Mouse (Mus musculus): ENCODE measurements at regions not wholly inside any gene's neighbourhood (a gene's known extent, or its start where the extent isn't known, plus 50 kb on each side); places are given as distances from the start of the nearest gene placed in this dataset.
"Not testable (repeated sequence)": the region's sequence is repeated elsewhere in the genome, so short reads cannot be mapped to it uniquely, and the experiment has no call there.

DNA sequence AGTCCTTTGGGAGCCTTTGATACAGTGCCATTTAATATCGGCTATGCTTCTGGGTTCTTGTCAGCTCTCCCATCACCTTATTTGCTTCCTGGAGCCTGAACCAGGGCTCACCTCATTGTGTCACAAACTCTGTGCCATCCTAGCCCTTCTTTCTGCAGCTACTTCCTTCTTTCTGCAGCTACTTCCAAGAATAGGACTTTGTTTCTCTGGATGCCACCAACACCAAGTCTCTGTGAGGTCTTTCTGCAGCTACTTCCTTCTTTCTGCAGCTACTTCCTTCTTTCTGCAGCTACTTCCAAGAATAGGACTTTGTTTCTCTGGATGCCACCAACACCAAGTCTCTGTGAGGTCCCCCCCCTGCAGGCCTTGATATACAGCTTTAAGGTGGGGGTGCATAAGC is 107.8 kb downstream of the Adra2a start:
- H3K27ac ChIP-seq; H3K36me3 ChIP-seq; ATAC-seq (replicated peaks; ENCODE audit: low FRiP score); H3K4me2 ChIP-seq; H3K4me1 ChIP-seq; H3K27me3 ChIP-seq; H3K4me3 ChIP-seq (replicated peaks); H3K9ac ChIP-seq; H3K9me3 ChIP-seq (replicated peaks): not testable (repeated sequence)
- WGBS: 88% methylated on average over 1 of the region's 1 CpGs

DNA sequence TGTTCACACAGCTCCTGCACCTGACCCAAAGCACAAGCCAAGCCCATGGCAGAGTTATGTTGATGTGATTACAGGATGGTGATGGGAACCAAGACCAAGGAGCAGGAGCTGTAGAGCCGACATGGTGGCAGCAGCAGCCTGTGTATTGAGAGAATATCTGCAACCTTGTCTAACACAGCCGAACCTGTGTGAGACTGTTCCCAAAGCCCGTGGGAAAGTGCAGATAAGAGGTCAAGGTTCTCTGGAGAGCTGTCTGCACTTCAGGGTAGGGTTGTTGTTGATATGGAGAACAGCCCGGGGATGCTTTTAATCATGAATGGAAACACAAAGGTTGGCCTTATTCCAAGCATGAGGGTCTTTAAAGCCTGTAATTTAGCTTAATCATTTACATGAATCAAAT is 110.4 kb downstream of the Adra2a start:
- Histone ChIP-seq H3K9ac (no peak overlapping the region), H3K27me3 (no peaks in the 10 kb centered on the region), H3K4me3 (replicated peaks) (no peak overlapping the region), H3K4me1 (no peaks in the 10 kb centered on the region), H3K9me3 (replicated peaks) (no peaks in the 10 kb centered on the region), H3K27ac (no peak overlapping the region), H3K36me3 (no peaks in the 10 kb centered on the region), H3K4me2 (no peak overlapping the region)
- WGBS: 56% methylated on average over 4 of the region's 4 CpGs
- no peak for ATAC-seq (replicated peaks; ENCODE audit: low FRiP score)

DNA sequence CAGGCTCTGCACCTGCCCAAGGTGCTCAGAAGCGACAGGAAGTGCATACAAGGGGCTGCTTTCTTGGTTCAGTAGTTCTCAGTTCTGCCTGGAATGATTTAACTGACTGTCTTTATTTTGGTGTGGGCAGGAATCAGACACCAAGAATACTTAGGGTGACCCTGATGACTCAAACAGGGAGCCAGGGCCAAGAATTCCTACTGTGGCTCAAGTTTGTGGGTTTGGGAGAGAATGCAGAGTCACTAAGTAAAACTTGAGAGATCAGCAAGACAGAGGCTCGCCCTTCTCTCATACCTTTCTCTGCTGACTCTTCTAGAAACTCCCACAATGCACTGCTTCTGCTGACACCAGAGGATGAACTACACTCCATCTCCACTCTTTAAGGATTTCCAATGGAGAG is 126.4 kb downstream of the Adra2a start:
- WGBS: 57% methylated on average over 2 of the region's 2 CpGs
- ATAC-seq (replicated peaks; ENCODE audit: low FRiP score): no peak
- Histone ChIP-seq H3K4me2 (no peak overlapping the region), H3K4me1 (peaks cover 7% of the 10 kb centered on the region; the same call in 1 of the 2 replicates), H3K4me3 (replicated peaks) (no peak overlapping the region), H3K27me3 (0 out of 2 replicates have a peak, but pooled peaks cover 3% of the 10 kb centered on the region), H3K27ac (no peak overlapping the region), H3K36me3 (no peaks in the 10 kb centered on the region), H3K9me3 (replicated peaks) (no peaks in the 10 kb centered on the region), H3K9ac (no peak overlapping the region)

DNA sequence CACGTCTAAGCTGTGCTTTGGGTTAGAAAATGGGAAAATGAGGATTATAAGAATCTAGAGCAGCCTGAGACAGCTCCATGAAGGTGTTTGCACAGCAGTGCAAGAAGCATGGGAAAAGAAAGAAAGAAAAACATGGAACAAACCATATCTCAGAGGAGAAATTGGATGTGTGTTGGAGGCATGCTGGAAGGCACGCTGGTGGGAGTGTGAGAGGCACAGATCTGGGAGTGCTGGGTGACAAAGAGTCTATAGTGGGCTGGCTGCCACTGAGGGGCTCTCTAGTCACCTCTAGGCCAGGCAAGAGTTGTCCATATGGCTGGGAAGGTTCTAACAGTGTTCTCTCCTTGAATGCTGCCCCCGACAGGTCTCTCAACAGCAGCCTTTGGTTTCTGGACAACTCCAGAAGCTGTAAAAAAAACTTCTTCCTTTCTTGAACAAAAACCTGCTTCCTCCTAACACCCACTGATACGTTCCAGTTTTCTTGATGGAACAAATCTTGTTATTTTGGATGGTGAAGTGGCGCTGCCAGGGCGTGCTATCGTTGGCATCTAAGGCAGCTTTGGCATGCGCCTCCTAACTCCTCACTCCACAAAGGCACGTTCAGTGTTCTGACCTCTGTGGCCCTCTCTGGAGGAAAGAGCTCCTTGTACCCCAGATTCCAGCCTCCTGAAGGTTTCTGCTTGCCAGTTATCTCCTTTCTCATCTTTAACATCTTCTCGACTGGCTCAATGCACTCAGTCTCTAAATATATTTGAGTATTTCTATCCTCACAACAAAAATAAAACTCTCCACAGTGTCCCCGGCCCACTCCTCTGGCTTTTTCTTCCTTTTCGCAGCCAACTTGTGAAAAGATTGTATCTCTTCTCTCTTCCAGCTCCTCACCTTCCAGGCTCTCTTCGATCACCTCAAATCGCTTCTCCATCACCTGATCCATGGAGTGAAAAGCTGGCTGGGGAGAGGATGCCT is 130.4 kb downstream of the Adra2a start:
- Histone ChIP-seq H3K4me1 (peaks cover 7% of the 10 kb centered on the region; the same call in 1 of the 2 replicates), H3K36me3 (no peaks in the 10 kb centered on the region)

DNA sequence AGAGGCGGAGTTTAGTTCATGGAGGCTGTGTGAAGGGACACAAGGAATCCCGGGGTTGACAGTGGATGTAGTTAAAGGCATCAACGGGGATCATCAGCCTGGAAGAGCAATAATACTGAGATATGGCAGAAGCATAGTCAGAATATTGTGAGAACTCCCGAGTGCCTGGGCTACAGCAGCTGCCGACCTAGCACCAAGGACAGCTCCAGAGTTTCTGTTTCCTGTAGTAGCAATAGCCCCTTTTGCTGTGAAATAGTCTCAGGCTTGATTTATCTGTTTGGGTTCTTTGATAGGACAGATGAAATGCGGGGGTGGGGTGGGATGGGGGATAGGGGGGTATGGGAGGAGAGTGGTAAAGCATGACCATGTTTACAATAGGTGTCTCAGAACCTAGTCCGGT is 131.8 kb downstream of the Adra2a start:
- H3K9me3 ChIP-seq (replicated peaks): no peaks in the 10 kb centered on the region
- ATAC-seq (replicated peaks; ENCODE audit: low FRiP score): no peak
- 40% methylated on average over 7 of the region's 7 CpGs for WGBS
- no peak overlapping the region for H3K27ac ChIP-seq
- no peak overlapping the region for H3K4me2 ChIP-seq
- 0 out of 2 replicates have a peak, but pooled peaks cover 3% of the 10 kb centered on the region for H3K27me3 ChIP-seq
- H3K36me3 ChIP-seq: no peaks in the 10 kb centered on the region
- H3K4me1 ChIP-seq: peaks cover 5% of the 10 kb centered on the region; the same call in 1 of the 2 replicates
- no peak overlapping the region for H3K9ac ChIP-seq
- no peak overlapping the region for H3K4me3 ChIP-seq (replicated peaks)

More for the DNA sequence above, 130.4 kb downstream of the Adra2a start:
- Histone ChIP-seq H3K4me3 (replicated peaks) (no peak overlapping the region), H3K4me2 (no peak overlapping the region), H3K9ac (no peak overlapping the region), H3K27me3 (0 out of 2 replicates have a peak, but pooled peaks cover 3% of the 10 kb centered on the region), H3K27ac (no peak overlapping the region), H3K9me3 (replicated peaks) (no peaks in the 10 kb centered on the region)
- 87% methylated on average over 14 of the region's 14 CpGs for WGBS
- ATAC-seq (replicated peaks; ENCODE audit: low FRiP score): no peak

DNA sequence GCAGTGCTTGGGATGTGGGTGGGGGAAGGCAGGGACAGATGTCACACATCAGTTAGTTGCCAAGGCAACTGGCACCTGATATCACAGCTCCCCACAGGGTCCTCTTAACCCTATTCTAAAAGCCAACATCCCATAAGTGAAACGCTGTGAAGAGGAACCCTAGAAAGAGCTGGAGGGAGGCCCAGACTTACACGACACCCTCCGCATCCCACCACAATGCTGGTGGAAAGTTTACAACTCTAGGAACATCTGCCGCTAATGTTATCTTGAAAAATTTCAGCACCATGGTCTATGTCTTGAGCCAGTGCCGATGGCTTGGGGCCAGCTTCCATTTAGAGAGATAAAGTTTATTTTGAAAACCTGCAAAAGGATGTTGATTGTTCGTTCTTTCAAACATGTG is 133.5 kb downstream of the Adra2a start:
- Histone ChIP-seq H3K27me3 (0 out of 2 replicates have a peak, but pooled peaks cover 3% of the 10 kb centered on the region), H3K36me3 (no peaks in the 10 kb centered on the region), H3K4me3 (replicated peaks) (no peak overlapping the region), H3K4me2 (no peak overlapping the region), H3K9ac (no peak overlapping the region), H3K9me3 (replicated peaks) (no peaks in the 10 kb centered on the region), H3K27ac (no peak overlapping the region), H3K4me1 (no peaks in the 10 kb centered on the region)
- WGBS: 76% methylated on average over 6 of the region's 6 CpGs
- ATAC-seq (replicated peaks; ENCODE audit: low FRiP score): no peak

DNA sequence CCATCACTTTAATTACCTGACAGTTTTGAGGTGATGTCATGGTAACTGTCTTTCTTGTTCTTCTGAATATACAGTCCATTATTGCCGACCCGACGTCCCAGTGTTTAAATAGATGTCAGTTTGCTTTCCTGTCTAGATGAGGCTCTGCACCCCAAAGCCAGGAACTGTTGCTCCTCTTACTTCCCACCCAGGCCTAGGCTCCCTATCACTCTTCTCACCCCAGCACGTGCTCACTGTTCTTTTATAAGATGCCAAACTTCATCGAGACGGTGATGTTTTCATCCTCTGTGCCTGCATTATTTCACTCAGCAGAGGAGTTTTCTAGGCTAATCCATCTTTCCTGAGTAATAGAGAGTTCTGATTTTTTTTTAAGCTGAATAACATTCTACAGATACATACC is 156.5 kb downstream of the Adra2a start:
- Histone ChIP-seq H3K4me2 (no peak overlapping the region), H3K9me3 (replicated peaks) (no peaks in the 10 kb centered on the region), H3K9ac (no peak overlapping the region), H3K27me3 (no peaks in the 10 kb centered on the region), H3K4me1 (0 out of 2 replicates have a peak, but pooled peaks cover 6% of the 10 kb centered on the region), H3K36me3 (no peaks in the 10 kb centered on the region), H3K27ac (no peak overlapping the region), H3K4me3 (replicated peaks) (no peak overlapping the region)
- WGBS: 62% methylated on average over 6 of the region's 6 CpGs
- no peak for ATAC-seq (replicated peaks; ENCODE audit: low FRiP score)

DNA sequence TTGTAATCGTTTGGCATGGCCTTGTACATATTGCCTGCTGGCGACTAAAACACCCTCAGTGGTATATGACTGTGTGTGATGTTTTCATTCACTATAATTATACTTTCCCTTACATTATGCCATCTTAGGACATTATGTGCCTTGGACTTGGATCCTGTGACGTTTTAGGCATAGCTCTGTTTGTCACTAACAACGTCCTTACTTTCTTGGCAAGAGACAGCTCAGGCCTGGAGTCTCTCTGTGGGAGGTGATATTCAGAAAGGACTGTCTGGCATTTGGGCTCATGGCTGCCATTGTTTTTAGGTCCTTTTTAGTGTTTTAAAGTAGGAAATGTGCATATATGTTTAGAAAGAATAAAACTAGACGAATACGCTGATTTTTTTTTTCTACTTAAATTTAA is 158.5 kb downstream of the Adra2a start:
- Histone ChIP-seq H3K4me2 (no peak overlapping the region), H3K4me1 (0 out of 2 replicates have a peak, but pooled peaks cover 6% of the 10 kb centered on the region), H3K4me3 (replicated peaks) (no peak overlapping the region), H3K27me3 (no peaks in the 10 kb centered on the region), H3K9ac (no peak overlapping the region), H3K27ac (no peak overlapping the region), H3K9me3 (replicated peaks) (no peaks in the 10 kb centered on the region), H3K36me3 (no peaks in the 10 kb centered on the region)
- ATAC-seq (replicated peaks; ENCODE audit: low FRiP score): no peak
- 83% methylated on average over 6 of the region's 6 CpGs for WGBS

DNA sequence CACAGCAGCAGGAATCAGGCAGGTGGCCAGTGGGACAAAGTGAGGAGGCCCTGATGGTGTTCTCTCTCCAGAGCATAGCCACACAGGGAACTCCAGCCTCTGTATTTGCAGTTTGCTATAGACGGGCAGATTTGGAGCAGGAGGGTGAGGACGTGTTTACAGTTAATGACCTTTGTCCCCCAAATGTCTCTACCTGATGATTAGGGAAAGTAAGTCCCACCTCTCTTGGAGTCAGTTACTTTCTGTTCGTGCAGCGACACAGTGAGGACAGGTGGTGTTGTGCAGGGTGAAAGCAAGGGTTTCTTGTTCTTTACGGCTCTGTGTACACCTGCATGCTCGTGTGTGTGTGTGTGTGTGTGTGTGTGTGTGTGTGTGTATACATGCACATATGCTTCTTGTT is 162.9 kb downstream of the Adra2a start:
- H3K4me3 ChIP-seq (replicated peaks): no peak overlapping the region
- ATAC-seq (replicated peaks; ENCODE audit: low FRiP score): no peak
- no peaks in the 10 kb centered on the region for H3K4me1 ChIP-seq
- H3K9ac ChIP-seq: no peak overlapping the region
- 75% methylated on average over 6 of the region's 6 CpGs for WGBS
- no peaks in the 10 kb centered on the region for H3K9me3 ChIP-seq (replicated peaks)
- H3K4me2 ChIP-seq: no peak overlapping the region
- no peak overlapping the region for H3K27ac ChIP-seq
- no peaks in the 10 kb centered on the region for H3K36me3 ChIP-seq
- H3K27me3 ChIP-seq: no peaks in the 10 kb centered on the region

DNA sequence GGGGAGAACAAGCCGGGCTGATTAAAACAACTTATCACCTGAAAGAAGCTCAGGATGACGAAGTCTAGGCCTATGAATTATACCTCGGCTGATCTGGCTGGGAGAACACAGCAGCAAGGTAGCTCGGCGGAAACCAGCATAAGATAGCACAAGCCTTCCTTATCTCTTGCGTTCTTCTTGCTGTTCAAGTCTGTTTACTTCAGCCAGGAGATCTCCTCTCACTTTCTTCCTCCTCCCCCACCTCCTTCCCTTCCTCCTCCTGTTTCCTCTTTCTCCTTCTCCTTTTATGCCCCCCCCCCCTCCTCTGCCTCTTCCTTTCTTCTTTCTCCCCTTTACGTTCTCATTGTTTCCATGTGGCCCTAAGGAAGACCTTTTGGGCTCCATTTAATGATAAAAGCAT is 168.2 kb downstream of the Adra2a start:
- Histone ChIP-seq H3K4me2 (no peak overlapping the region), H3K9me3 (replicated peaks) (no peaks in the 10 kb centered on the region), H3K36me3 (no peaks in the 10 kb centered on the region), H3K9ac (no peak overlapping the region), H3K27me3 (no peaks in the 10 kb centered on the region), H3K4me3 (replicated peaks) (no peak overlapping the region), H3K4me1 (no peaks in the 10 kb centered on the region), H3K27ac (no peak overlapping the region)
- ATAC-seq (replicated peaks; ENCODE audit: low FRiP score): no peak
- WGBS: 77% methylated on average over 7 of the region's 7 CpGs

DNA sequence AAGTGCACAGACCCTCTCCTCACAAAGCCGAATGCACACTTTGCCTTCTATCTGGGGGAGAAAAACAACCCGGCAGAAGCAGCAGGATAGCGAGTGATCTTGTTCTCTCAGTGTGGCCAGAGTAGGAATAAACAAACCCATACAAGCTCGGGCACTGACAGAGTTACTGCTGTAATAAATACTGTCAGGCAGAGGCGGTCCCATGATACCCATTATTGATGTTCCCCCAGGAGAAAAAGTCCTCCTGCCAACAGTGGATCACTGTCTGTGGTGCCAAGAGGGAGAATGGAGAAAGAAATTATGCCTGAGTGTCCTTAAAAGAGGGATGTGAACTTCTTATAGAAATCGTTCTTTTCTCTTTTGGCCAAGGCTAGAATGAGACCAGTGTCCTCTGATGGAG is 200.2 kb downstream of the Adra2a start:
- no peaks in the 10 kb centered on the region for H3K4me1 ChIP-seq
- no peaks in the 10 kb centered on the region for H3K36me3 ChIP-seq
- no peaks in the 10 kb centered on the region for H3K27me3 ChIP-seq
- no peak overlapping the region for H3K9ac ChIP-seq
- H3K4me3 ChIP-seq (replicated peaks): no peak overlapping the region
- H3K4me2 ChIP-seq: no peak overlapping the region
- WGBS: 28% methylated on average over 6 of the region's 6 CpGs
- H3K27ac ChIP-seq: no peak overlapping the region
- ATAC-seq (replicated peaks; ENCODE audit: low FRiP score): no peak
- no peaks in the 10 kb centered on the region for H3K9me3 ChIP-seq (replicated peaks)

DNA sequence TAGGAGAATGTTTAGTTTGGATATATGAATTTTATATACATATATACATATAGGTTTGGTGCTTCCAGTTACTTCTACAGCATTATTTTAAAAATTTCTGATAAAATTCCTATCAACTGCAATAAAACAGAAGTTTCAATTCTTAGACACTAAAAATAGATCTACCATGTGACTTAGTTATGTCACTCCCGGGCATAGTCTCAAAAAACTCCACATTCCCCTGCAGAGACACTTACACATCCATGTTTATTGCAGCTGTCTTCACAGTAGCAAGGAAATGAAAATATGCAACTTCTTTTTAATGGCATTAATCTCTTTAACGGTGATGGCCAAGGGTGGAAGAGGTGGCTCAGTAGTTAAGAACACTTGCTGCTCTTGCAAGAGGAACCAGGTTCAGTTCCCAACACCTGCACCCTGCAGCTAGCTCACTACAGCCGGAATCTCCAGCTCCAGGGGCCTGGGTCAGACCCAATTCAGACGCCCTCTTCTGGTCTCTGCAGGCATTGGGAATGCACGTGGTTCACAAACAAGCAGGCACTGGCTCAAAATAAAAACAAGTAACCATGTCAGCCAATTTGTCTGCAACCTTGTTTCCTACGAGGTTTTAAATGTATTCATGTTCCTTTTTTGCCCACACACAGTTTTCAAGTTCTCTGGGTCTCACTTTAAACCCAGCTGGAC is 204.4 kb downstream of the Adra2a start:
- no peak overlapping the region for H3K9ac ChIP-seq
- H3K9me3 ChIP-seq (replicated peaks): no peaks in the 10 kb centered on the region
- no peak overlapping the region for H3K4me2 ChIP-seq
- ATAC-seq (replicated peaks; ENCODE audit: low FRiP score): no peak
- no peak overlapping the region for H3K4me3 ChIP-seq (replicated peaks)
- no peaks in the 10 kb centered on the region for H3K27me3 ChIP-seq
- no peaks in the 10 kb centered on the region for H3K4me1 ChIP-seq
- H3K36me3 ChIP-seq: no peaks in the 10 kb centered on the region
- H3K27ac ChIP-seq: no peak overlapping the region
- WGBS: 27% methylated on average over 6 of the region's 6 CpGs

Measured in kidney, embryonic 15.5 days (tissue).